Mouse (Mus musculus) activated CD4-positive, CD25-positive, alpha-beta regulatory T cell, adult 9 weeks (primary cell): ENCODE results near the gene Hcn4. TPM values are rescaled to one million over a fixed set of nuclear protein-coding genes. Genes with fewer than 3 reads are reported as not detected.

Source experiments
- polyA plus RNA-seq: library from polyadenylated mRNA; unstranded; fragments of 100-300 nt; shearing (Covaris generic); gene quantifications from one replicate; pipeline ENCODE4 v1.2.1, GENCODE M21; 2017

Hcn4 gene
- polyA plus RNA-seq: not detected

GRCm38 (mm10) chr9:58823139-58823917 is at the start of gene Hcn4:
Gene Hcn4, plus strand, starts transcription at chr9:58823412.

Other genes starting within 250 kb of the Hcn4 start
- gene Nptn, start 241.2 kb upstream of the Hcn4 start, polyA plus RNA-seq: 64.0 TPM
- gene Rec114, start 79.4 kb upstream of the Hcn4 start, polyA plus RNA-seq: 1.5 TPM
- not detected for gene Neo1, start 213.0 kb downstream of the Hcn4 start, polyA plus RNA-seq